12 mouse cellular contexts compared by ENCODE assay signal in genomic region chr10:83992577-83993305, GRCm38 (mm10).
DNase-seq lines count a peak whose midpoint lies in the region; ATAC-seq and TF ChIP-seq lines count a peak whose summit lies in the region.
"Had no signal": no experiment of that assay in that cellular context is flagged by ENCODE, and none has a peak within 500 bp of the region (broad histone marks: within the 10 kb centered on the region; RNA-seq: fewer than 3 reads in every experiment).

No protein-coding gene starts in this region.

- peaks cover 16% of the 10 kb centered on the region for H3K4me1 ChIP-seq in kidney, embryonic 15.5 days
- peaks cover 7% of the 10 kb centered on the region; the same call in 1 of the 2 replicates for H3K4me1 ChIP-seq in kidney, embryonic 14.5 days (ENCODE audit: control insufficient read depth, insufficient read depth, low read length)
- peaks cover 16% of the 10 kb centered on the region for H3K4me1 ChIP-seq in embryonic fibroblast, embryonic 13.5 days (ENCODE audit: control insufficient read depth, insufficient read depth, low read length)
- peaks cover 6% of the 10 kb centered on the region; the same call in 1 of the 2 replicates for H3K4me1 ChIP-seq in intestine, embryonic 16.5 days (ENCODE audit: control insufficient read depth, insufficient read depth, low read length)
- H3K4me1 ChIP-seq: megakaryocyte, embryonic 14.5 days had no signal

- no peak overlapping the region for H3K4me3 ChIP-seq in kidney, embryonic 15.5 days (replicated peaks)
- no peak overlapping the region for H3K4me3 ChIP-seq in kidney, embryonic 14.5 days (ENCODE audit: low read length)
- H3K4me3 ChIP-seq in embryonic fibroblast, embryonic 13.5 days (ENCODE audit: insufficient read depth, low read length), result no peak overlapping the region
- no peak overlapping the region for H3K4me3 ChIP-seq in intestine, embryonic 16.5 days (ENCODE audit: low read length)
- H3K4me3 ChIP-seq: forebrain, embryonic 10.5 days; megakaryocyte, embryonic 14.5 days had no signal

- H3K4me2 ChIP-seq in kidney, embryonic 15.5 days, result 0 out of 2 replicates have a peak overlapping the region, but pooled peaks have one; percentile 3
- no peak overlapping the region for H3K4me2 ChIP-seq in kidney, embryonic 14.5 days (replicated peaks; ENCODE audit: low read depth, low read length)
- H3K4me2 ChIP-seq in intestine, embryonic 16.5 days (ENCODE audit: low read depth, low read length), result no peak overlapping the region

- TF ChIP-seq POLR2A in embryonic fibroblast, embryonic 13.5 days (IDR thresholded peaks at IDR 0.05; ENCODE audit: low read depth, low read length), result no peak

- 42% methylated on average over 11 of the region's 11 CpGs for WGBS in kidney, embryonic 15.5 days
- 51% methylated on average over 11 of the region's 11 CpGs for WGBS in kidney, embryonic 14.5 days
- WGBS in intestine, embryonic 16.5 days, result 52% methylated on average over 11 of the region's 11 CpGs

- H3K9me3 ChIP-seq in kidney, embryonic 15.5 days (replicated peaks), result no peaks in the 10 kb centered on the region
- no peaks in the 10 kb centered on the region for H3K9me3 ChIP-seq in kidney, embryonic 14.5 days (ENCODE audit: control insufficient read depth, low read length)
- H3K9me3 ChIP-seq in intestine, embryonic 16.5 days (ENCODE audit: control insufficient read depth, low read length), result no peaks in the 10 kb centered on the region
- H3K9me3 ChIP-seq: forebrain, embryonic 10.5 days had no signal

- TF ChIP-seq CTCF in embryonic fibroblast, embryonic 13.5 days (IDR thresholded peaks at IDR 0.05; ENCODE audit: borderline replicate concordance, insufficient read depth, low read length), result no peak

- ATAC-seq in kidney, embryonic 15.5 days (replicated peaks; ENCODE audit: low FRiP score), result no peak
- ATAC-seq in kidney, embryonic 14.5 days (ENCODE audit: low FRiP score, low TSS enrichment), result no peak; the same call in 1 of the 2 replicates
- ATAC-seq in intestine, embryonic 16.5 days, result peak; percentile 33; the same call in 1 of the 2 replicates

- no peaks in the 10 kb centered on the region for H3K36me3 ChIP-seq in kidney, embryonic 15.5 days
- no peaks in the 10 kb centered on the region for H3K36me3 ChIP-seq in kidney, embryonic 14.5 days (ENCODE audit: control insufficient read depth, insufficient read depth, low read length)
- no peaks in the 10 kb centered on the region for H3K36me3 ChIP-seq in intestine, embryonic 16.5 days (ENCODE audit: control insufficient read depth, insufficient read depth, low read length)
- H3K36me3 ChIP-seq: forebrain, embryonic 10.5 days had no signal

- H3K27me3 ChIP-seq in kidney, embryonic 15.5 days, result 0 out of 2 replicates have a peak, but pooled peaks cover 5% of the 10 kb centered on the region
- H3K27me3 ChIP-seq in kidney, embryonic 14.5 days (ENCODE audit: control insufficient read depth, insufficient read depth, low read length), result no peaks in the 10 kb centered on the region
- no peaks in the 10 kb centered on the region for H3K27me3 ChIP-seq in intestine, embryonic 16.5 days (replicated peaks; ENCODE audit: control insufficient read depth, insufficient read depth, low read length)

- no peak overlapping the region for H3K9ac ChIP-seq in kidney, embryonic 15.5 days
- H3K9ac ChIP-seq in kidney, embryonic 14.5 days (ENCODE audit: low read depth, low read length), result no peak overlapping the region
- no peak overlapping the region for H3K9ac ChIP-seq in intestine, embryonic 16.5 days (ENCODE audit: low read depth, low read length)

- DNase-seq in lung, postnatal 4 days, result peak; percentile 24 to 59
- DNase-seq in ovary, postnatal 36 days (ENCODE audit: low spot score), result no peak
- no peak for DNase-seq in cerebellum, postnatal 4 days (ENCODE audit: low spot score in 2 of 2)
- DNase-seq in left cerebral cortex, adult 8-10 months (ENCODE audit: low spot score in 2 of 2), result no peak
- DNase-seq: cerebellum, adult 2 months; heart, adult 11 months had no signal

- peak overlapping the region; percentile 49; the same call in 1 of the 2 replicates for H3K27ac ChIP-seq in kidney, embryonic 15.5 days
- no peak overlapping the region for H3K27ac ChIP-seq in kidney, embryonic 14.5 days (ENCODE audit: low read depth, low read length)
- H3K27ac ChIP-seq in embryonic fibroblast, embryonic 13.5 days (ENCODE audit: insufficient read depth, low read length), result 0 out of 2 replicates have a peak overlapping the region, but pooled peaks have one; percentile 24
- H3K27ac ChIP-seq in intestine, embryonic 16.5 days (ENCODE audit: low read length), result peak overlapping the region; percentile 4; the same call in 1 of the 2 replicates
- H3K27ac ChIP-seq: forebrain, embryonic 10.5 days had no signal

Comparison
In these comparisons a context has a peak if more than half of its experiments do, and no peak if none do; other contexts are left out.
1. DNase-seq: peak in lung, postnatal 4 days (2 of 2); none in ovary, postnatal 36 days (single experiment), cerebellum, postnatal 4 days (0 of 2) and left cerebral cortex, adult 8-10 months (0 of 2).